Mouse (Mus musculus) E14TG2a.4 (cell line): Measurements from ENCODE around the gene Rinl.

Source experiments
- CTCF ChIP-seq: conservative IDR thresholded peaks from 2 replicates; pipeline ENCODE4 v1.5.1; 2014; ENCODE audit warnings: low read length
- POU5F1 ChIP-seq: IDR thresholded peaks from 2 replicates; pipeline ENCODE4 v1.6.1; 2014; ENCODE audit warnings: low read length, borderline replicate concordance

- TF ChIP-seq CTCF = no peak; the same call in 1 of the 2 replicates
- no peak for TF ChIP-seq POU5F1
Measured at GRCm38 (mm10) chr7:28790066-28790806, 1.5 kb downstream of the Rinl start.
